Mouse (Mus musculus) myocyte (in vitro differentiated cells): Measurements from ENCODE around the gene Nxn. TPM values are rescaled to one million over a fixed set of nuclear protein-coding genes. Genes with fewer than 3 reads are reported as not detected.

Experiments used
- H3K27me3 ChIP-seq: one replicate; pipeline ENCODE4 v1.6.1; 2011; ENCODE audit not compliant: control insufficient read depth, insufficient read depth, insufficient read length
- H3K36me3 ChIP-seq: one replicate; pipeline ENCODE4 v1.6.1; 2011; ENCODE audit not compliant: control insufficient read depth, insufficient read depth
- H3K4me2 ChIP-seq: one replicate; pipeline ENCODE4 v1.6.1; 2011; ENCODE audit warnings: low read depth, control low read depth
- H3K4me3 ChIP-seq: one replicate; pipeline ENCODE4 v1.5.1; 2011; ENCODE audit warnings: mild to moderate bottlenecking, control low read depth, moderate library complexity
- H3K79me2 ChIP-seq: one replicate; pipeline ENCODE4 v1.6.1; 2011; ENCODE audit not compliant: control insufficient read depth, insufficient read depth
- H3ac ChIP-seq: one replicate; pipeline ENCODE4 v1.6.1; 2011; ENCODE audit not compliant: control insufficient read depth, insufficient read length
- CEBPB ChIP-seq: IDR thresholded peaks from 2 replicates; pipeline ENCODE4 v1.6.1; 2011; ENCODE audit warnings: mild to moderate bottlenecking, moderate library complexity; ENCODE audit not compliant: poor library complexity, insufficient read depth, severe bottlenecking
- E2F4 ChIP-seq: IDR thresholded peaks from one replicate; pipeline ENCODE4 v1.6.1; 2011; ENCODE audit warnings: mild to moderate bottlenecking, control low read depth, moderate library complexity; ENCODE audit not compliant: insufficient read depth
- MAX ChIP-seq: IDR thresholded peaks from one replicate; pipeline ENCODE4 v1.6.1; 2011; ENCODE audit warnings: low read depth, mild to moderate bottlenecking, control low read depth
- MYOD1 ChIP-seq, 3 experiments: IDR thresholded peaks; one replicate each; pipeline ENCODE4 v1.6.1; 2011; ENCODE audit warnings: control low read depth in 2 of 3, low read depth in 2 of 3, mild to moderate bottlenecking in 2 of 3, moderate library complexity in 1 of 3; ENCODE audit not compliant: insufficient read length in 2 of 3, control insufficient read depth in 1 of 3
- MYOG ChIP-seq, 3 experiments: IDR thresholded peaks; one replicate each; pipeline ENCODE4 v1.6.1; 2011; ENCODE audit warnings: control low read depth in 2 of 3, low read depth in 2 of 3, mild to moderate bottlenecking in 2 of 3; ENCODE audit not compliant: insufficient read length in 2 of 3, control insufficient read depth in 1 of 3, insufficient read depth in 1 of 3
- POLR2A ChIP-seq: IDR thresholded peaks from one replicate; pipeline ENCODE4 v1.6.1; 2011; ENCODE audit warnings: low read depth, mild to moderate bottlenecking, control low read depth, moderate library complexity; ENCODE audit not compliant: insufficient read length
- POLR2AphosphoS2 ChIP-seq: IDR thresholded peaks from one replicate; pipeline ENCODE4 v1.6.1; 2011; ENCODE audit warnings: low read depth, control low read depth; ENCODE audit not compliant: insufficient read length
- REST ChIP-seq: IDR thresholded peaks from one replicate; pipeline ENCODE4 v1.6.1; 2011; ENCODE audit warnings: mild to moderate bottlenecking, control low read depth, moderate library complexity; ENCODE audit not compliant: insufficient read depth, insufficient read length
- SRF ChIP-seq: IDR thresholded peaks from one replicate; pipeline ENCODE4 v1.6.1; 2011; ENCODE audit warnings: low read depth; ENCODE audit not compliant: control insufficient read depth, insufficient read length
- TCF12 ChIP-seq: IDR thresholded peaks from one replicate; pipeline ENCODE4 v1.6.1; 2011; ENCODE audit warnings: mild to moderate bottlenecking, control low read depth; ENCODE audit not compliant: poor library complexity, insufficient read depth, severe bottlenecking
- TCF3 ChIP-seq: IDR thresholded peaks from one replicate; pipeline ENCODE4 v1.6.1; 2011; ENCODE audit warnings: low read depth, control low read depth; ENCODE audit not compliant: insufficient read length
- USF1 ChIP-seq: IDR thresholded peaks from one replicate; pipeline ENCODE4 v1.6.1; 2011; ENCODE audit warnings: low read depth, mild to moderate bottlenecking, control low read depth, moderate library complexity
- polyA plus RNA-seq: library from polyadenylated mRNA; unstranded; fragments of >200 nt; fragmentation: generic; extraction: Trizol; gene quantifications from one replicate; pipeline ENCODE4 v1.2.1, GENCODE M21; 2012; ENCODE audit warnings: missing spikeins

Nxn gene
- polyA plus RNA-seq, 1 experiment: 76.8 TPM

- Histone ChIP-seq H3K79me2 (no peaks in the 10 kb centered on the region), H3ac (no peak overlapping the region), H3K4me3 (no peak overlapping the region), H3K27me3 (no peaks in the 10 kb centered on the region), H3K4me2 (no peak overlapping the region), H3K36me3 (peaks cover 7% of the 10 kb centered on the region)
- TF ChIP-seq POLR2AphosphoS2 (no peak), MYOG (IDR thresholded peaks at IDR 0.05; ENCODE audit: control insufficient read depth in 1 of 3, insufficient read depth in 1 of 3, insufficient read length in 2 of 3, low read depth in 2 of 3) (no peak), REST (no peak), TCF3 (no peak), E2F4 (no peak), USF1 (no peak), CEBPB (no peak), MAX (no peak), TCF12 (no peak), MYOD1 (IDR thresholded peaks at IDR 0.05; ENCODE audit: control insufficient read depth in 1 of 3, insufficient read length in 2 of 3, low read depth in 2 of 3) (no peak), SRF (no peak), POLR2A (no peak)
Measured at GRCm38 (mm10) chr11:76258511-76258910, 140.4 kb downstream of the Nxn start.

GRCm38 (mm10) chr11:76257386-76257785 lies 141.6 kb downstream of the Nxn start:
- Histone ChIP-seq H3K27me3 (no peaks in the 10 kb centered on the region), H3ac (no peak overlapping the region), H3K4me3 (no peak overlapping the region), H3K4me2 (no peak overlapping the region), H3K36me3 (peaks cover 7% of the 10 kb centered on the region), H3K79me2 (no peaks in the 10 kb centered on the region)
- TF ChIP-seq TCF3: no peak
- TF ChIP-seq USF1: no peak
- no peak for TF ChIP-seq CEBPB
- TF ChIP-seq SRF: no peak
- no peak for TF ChIP-seq REST
- no peak for TF ChIP-seq E2F4
- peak in 2 of 3 experiments; percentile 30 to 68 for TF ChIP-seq MYOD1 (IDR thresholded peaks at IDR 0.05; ENCODE audit: control insufficient read depth in 1 of 3, insufficient read length in 2 of 3, low read depth in 2 of 3)
- peak; percentile 4 for TF ChIP-seq TCF12
- peak; percentile 55 to 79 (median 71) for TF ChIP-seq MYOG (IDR thresholded peaks at IDR 0.05; ENCODE audit: control insufficient read depth in 1 of 3, insufficient read depth in 1 of 3, insufficient read length in 2 of 3, low read depth in 2 of 3)

- Histone ChIP-seq H3K36me3 (peaks cover 7% of the 10 kb centered on the region), H3K79me2 (no peaks in the 10 kb centered on the region), H3K4me2 (peak overlapping the region; percentile 33), H3K4me3 (no peak overlapping the region), H3ac (no peak overlapping the region), H3K27me3 (no peaks in the 10 kb centered on the region)
- no peak for TF ChIP-seq MAX
- no peak for TF ChIP-seq TCF12
- peak in 1 of 3 experiments; percentile 35 for TF ChIP-seq MYOG (IDR thresholded peaks at IDR 0.05; ENCODE audit: control insufficient read depth in 1 of 3, insufficient read depth in 1 of 3, insufficient read length in 2 of 3, low read depth in 2 of 3)
- no peak for TF ChIP-seq REST
- TF ChIP-seq POLR2A: no peak
- TF ChIP-seq MYOD1 (IDR thresholded peaks at IDR 0.05; ENCODE audit: control insufficient read depth in 1 of 3, insufficient read length in 2 of 3, low read depth in 2 of 3): peak in 1 of 3 experiments; percentile 46
Measured at GRCm38 (mm10) chr11:76256129-76256528, 142.8 kb downstream of the Nxn start.

- TF ChIP-seq USF1 (peak; percentile 78), REST (no peak), TCF12 (peak; percentile 76), CEBPB (no peak), E2F4 (no peak), MAX (no peak), SRF (peak; percentile 79), MYOD1 (IDR thresholded peaks at IDR 0.05; ENCODE audit: control insufficient read depth in 1 of 3, insufficient read length in 2 of 3, low read depth in 2 of 3) (peak; percentile 48 to 95 (median 93)), MYOG (IDR thresholded peaks at IDR 0.05; ENCODE audit: control insufficient read depth in 1 of 3, insufficient read depth in 1 of 3, insufficient read length in 2 of 3, low read depth in 2 of 3) (peak in 2 of 3 experiments; percentile 46 to 62), TCF3 (peak; percentile 54), POLR2A (no peak), POLR2AphosphoS2 (no peak)
- Histone ChIP-seq H3K27me3 (no peaks in the 10 kb centered on the region), H3K4me2 (peak overlapping the region; percentile 33), H3K4me3 (no peak overlapping the region), H3K36me3 (peaks cover 7% of the 10 kb centered on the region), H3ac (no peak overlapping the region), H3K79me2 (no peaks in the 10 kb centered on the region)
Measured at GRCm38 (mm10) chr11:76255431-76256001, 143.4 kb downstream of the Nxn start.

- Histone ChIP-seq H3ac (no peak overlapping the region), H3K27me3 (no peaks in the 10 kb centered on the region), H3K4me3 (no peak overlapping the region), H3K4me2 (peak overlapping the region; percentile 33), H3K79me2 (no peaks in the 10 kb centered on the region), H3K36me3 (peaks cover 5% of the 10 kb centered on the region)
- TF ChIP-seq E2F4 (no peak), CEBPB (no peak), USF1 (no peak), TCF3 (peak; percentile 52), POLR2AphosphoS2 (peak; percentile 20), POLR2A (no peak), SRF (no peak), MYOD1 (IDR thresholded peaks at IDR 0.05; ENCODE audit: control insufficient read depth in 1 of 3, insufficient read length in 2 of 3, low read depth in 2 of 3) (peak in 2 of 3 experiments; percentile 81 to 83), TCF12 (no peak), MYOG (IDR thresholded peaks at IDR 0.05; ENCODE audit: control insufficient read depth in 1 of 3, insufficient read depth in 1 of 3, insufficient read length in 2 of 3, low read depth in 2 of 3) (peak; percentile 41 to 84 (median 73)), REST (no peak), MAX (no peak)
Measured at GRCm38 (mm10) chr11:76253918-76254264, 145.0 kb downstream of the Nxn start.
